Mouse (Mus musculus) midbrain, embryonic 16.5 days (tissue): ENCODE results near the gene Hist1h1c. TPM values are rescaled to one million over a fixed set of nuclear protein-coding genes. Genes with fewer than 3 reads are reported as not detected.

Source experiments
- ATAC-seq: fragments of 200-750 bp; cut with Nextera tagmentation; 2 replicates; pipeline ENCODE4 v1.8.0; 2017; ENCODE audit warnings: moderate TSS enrichment
- H3K27ac ChIP-seq: fragments of 300-500 bp; sonication (generic); 2 replicates; pipeline ENCODE4 v1.5.1; 2014; ENCODE audit warnings: mild to moderate bottlenecking, low read length, mixed read lengths
- H3K27me3 ChIP-seq: fragments of 300-500 bp; sonication (generic); 2 replicates; pipeline ENCODE4 v1.6.1; 2014; ENCODE audit warnings: low read depth, low read length, mixed read lengths; ENCODE audit not compliant: control insufficient read depth, insufficient read depth
- H3K36me3 ChIP-seq: fragments of 300-500 bp; sonication (generic); 2 replicates; pipeline ENCODE4 v1.6.1; 2014; ENCODE audit warnings: mild to moderate bottlenecking, low read length, moderate library complexity, mixed read lengths; ENCODE audit not compliant: control insufficient read depth, insufficient read depth
- H3K4me1 ChIP-seq: fragments of 300-500 bp; sonication (generic); 2 replicates; pipeline ENCODE4 v1.6.1; 2014; ENCODE audit warnings: mild to moderate bottlenecking, low read length, mixed read lengths; ENCODE audit not compliant: control insufficient read depth, insufficient read depth
- H3K4me2 ChIP-seq: fragments of 300-500 bp; sonication (generic); 2 replicates; pipeline ENCODE4 v1.6.1; 2014; ENCODE audit warnings: mild to moderate bottlenecking, low read length, mixed read lengths
- H3K4me3 ChIP-seq: fragments of 300-500 bp; sonication (generic); 2 replicates; pipeline ENCODE4 v1.5.1; 2014; ENCODE audit warnings: low read depth, mild to moderate bottlenecking, low read length, moderate library complexity, mixed read lengths
- H3K9ac ChIP-seq: fragments of 300-500 bp; sonication (generic); 2 replicates; pipeline ENCODE4 v1.6.1; 2014; ENCODE audit warnings: low read depth, low read length, mixed read lengths
- H3K9me3 ChIP-seq: fragments of 300-500 bp; sonication (generic); replicated peaks from 2 replicates; pipeline ENCODE4 v1.6.1; 2014; ENCODE audit warnings: mild to moderate bottlenecking, low read length, mixed read lengths; ENCODE audit not compliant: control insufficient read depth, poor library complexity, severe bottlenecking
- WGBS: fragments of 180-500 bp; shearing (Covaris S2); extraction: QIAGEN DNeasy Blood & Tissue Kit; methylation state at CpG from one replicate; pipeline ENCODE4 v1.1.7; 2014; 5-methylcytosine and 5-hydroxymethylcytosine counted together
- microRNA-seq: library from miRNA; unstranded; fragments of <30 nt; microRNA quantifications from one replicate; pipeline ENCODE4, GENCODE M21; 2017
- polyA plus RNA-seq: library from polyadenylated mRNA; unstranded; fragments of >200 nt; fragmentation: Nextera tagmentation; extraction: Ambion mirVana; gene quantifications from 2 replicates; pipeline ENCODE4 v1.2.1, GENCODE M21; 2015

Hist1h1c gene
- polyA plus RNA-seq, 1 experiment from 2014 or later, result 8.7 TPM

DNA sequence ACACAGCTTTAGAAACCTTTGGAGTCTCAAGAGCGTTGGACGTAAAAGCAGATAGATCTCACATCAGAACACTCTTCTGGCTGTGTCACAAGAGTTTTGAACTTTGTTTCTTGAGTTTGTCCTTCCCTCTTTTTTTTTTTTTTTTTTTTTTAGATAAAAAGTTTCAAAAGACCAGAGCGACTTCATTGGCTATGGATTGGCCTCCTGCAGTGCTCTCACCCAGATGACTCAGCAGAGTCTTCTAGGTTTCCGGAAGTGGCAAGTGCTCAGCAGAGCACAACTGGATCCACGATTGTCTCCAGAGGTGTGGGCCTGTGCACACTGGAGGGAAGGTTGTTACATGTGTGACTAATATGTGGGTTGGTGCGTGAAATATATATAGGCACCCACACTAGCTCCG is 39.7 kb downstream of the Hist1h1c start:
- H3K4me1 ChIP-seq, result no peaks in the 10 kb centered on the region
- no peaks in the 10 kb centered on the region for H3K36me3 ChIP-seq
- no peaks in the 10 kb centered on the region for H3K9me3 ChIP-seq
- 94% methylated on average over 7 of the region's 7 CpGs for WGBS
- H3K27me3 ChIP-seq, result no peaks in the 10 kb centered on the region
- no peak overlapping the region for H3K4me3 ChIP-seq
- H3K9ac ChIP-seq, result no peak overlapping the region
- no peak overlapping the region for H3K4me2 ChIP-seq
- H3K27ac ChIP-seq, result no peak overlapping the region
- ATAC-seq, result no peak

DNA sequence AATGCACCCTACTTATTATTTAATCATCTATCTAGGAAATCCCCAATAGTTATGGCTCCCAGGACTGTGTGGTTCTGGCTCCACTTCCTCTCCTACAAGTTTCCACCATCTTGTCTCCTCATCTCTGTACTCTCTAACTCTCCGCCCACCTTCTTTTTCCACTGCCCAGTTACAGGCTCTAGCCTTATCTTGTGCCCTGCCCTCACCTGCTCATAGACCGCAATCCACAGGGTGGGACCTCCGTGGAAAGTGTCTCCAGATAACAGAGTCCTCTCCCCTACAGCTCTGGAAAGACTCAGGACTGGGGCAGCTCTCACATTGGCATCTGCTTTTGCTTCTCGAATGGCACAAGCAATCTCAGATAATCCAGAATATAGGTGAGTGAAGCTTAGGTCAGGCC is 40.4 kb downstream of the Hist1h1c start:
- no peak for ATAC-seq
- Histone ChIP-seq H3K27ac (no peak overlapping the region), H3K9ac (no peak overlapping the region), H3K4me2 (no peak overlapping the region), H3K9me3 (no peaks in the 10 kb centered on the region), H3K36me3 (no peaks in the 10 kb centered on the region), H3K27me3 (no peaks in the 10 kb centered on the region), H3K4me1 (no peaks in the 10 kb centered on the region), H3K4me3 (no peak overlapping the region)
- WGBS, result 92% methylated on average over 4 of the region's 4 CpGs

Small RNA genes within 50 kb of the gene (microRNA-seq; reads per million reads assigned to microRNA genes)
- gene Gm44314 (not detected), gene Gm44484 (not detected)

Other genes starting within 250 kb of the Hist1h1c start
- 0.15 TPM in 1 of 2 replicates, not detected in the other for gene Btn2a2, start 250.0 kb upstream of the Hist1h1c start, polyA plus RNA-seq
- 1.5 and 3.0 TPM in 2 replicates for gene Hist1h4h, start 207.8 kb upstream of the Hist1h1c start, polyA plus RNA-seq
- gene Hist1h2af, start 204.9 kb upstream of the Hist1h1c start, polyA plus RNA-seq, result not detected in 2 replicates
- not detected in 2 replicates for gene Hist1h3g, start 203.4 kb upstream of the Hist1h1c start, polyA plus RNA-seq
- gene Hist1h2bh, start 195.4 kb upstream of the Hist1h1c start, polyA plus RNA-seq, result 0.27 TPM in 1 of 2 replicates, not detected in the other
- gene Hist1h3f, start 194.8 kb upstream of the Hist1h1c start, polyA plus RNA-seq, result not detected in 2 replicates
- gene Hist1h4f, start 187.2 kb upstream of the Hist1h1c start, polyA plus RNA-seq, result not detected in 2 replicates
- gene Hist1h1d, start 185.5 kb upstream of the Hist1h1c start, polyA plus RNA-seq, result 0.07 TPM in 1 of 2 replicates, not detected in the other
- gene Hist1h3e, start 176.4 kb upstream of the Hist1h1c start, polyA plus RNA-seq, result 1.0 and 1.4 TPM in 2 replicates
- gene Hist1h2ae, start 167.6 kb upstream of the Hist1h1c start, polyA plus RNA-seq, result 7.7 and 11.6 TPM in 2 replicates
- 0.36 and 0.86 TPM in 2 replicates for gene Hist1h2bg, start 167.4 kb upstream of the Hist1h1c start, polyA plus RNA-seq
- not detected in 2 replicates for gene Hist1h2bf, start 164.6 kb upstream of the Hist1h1c start, polyA plus RNA-seq
- gene Hist1h2ad, start 164.4 kb upstream of the Hist1h1c start, polyA plus RNA-seq, result not detected in 2 replicates
- 0.53 and 0.60 TPM in 2 replicates for gene Hist1h3d, start 163.0 kb upstream of the Hist1h1c start, polyA plus RNA-seq
- 21.8 and 27.6 TPM in 2 replicates for gene Hist1h4d, start 157.2 kb upstream of the Hist1h1c start, polyA plus RNA-seq
- gene Hist1h2be, start 117.7 kb upstream of the Hist1h1c start, polyA plus RNA-seq, result 1.0 and 1.4 TPM in 2 replicates
- gene Hist1h1e, start 116.2 kb upstream of the Hist1h1c start, polyA plus RNA-seq, result 3.3 and 4.4 TPM in 2 replicates
- 0.23 and 0.32 TPM in 2 replicates for gene Hist1h2ac, start 54.9 kb upstream of the Hist1h1c start, polyA plus RNA-seq
- 14.9 and 17.1 TPM in 2 replicates for gene Hist1h2bc, start 54.6 kb upstream of the Hist1h1c start, polyA plus RNA-seq
- not detected in 2 replicates for gene Hist1h1t, start 43.0 kb upstream of the Hist1h1c start, polyA plus RNA-seq
- 1.8 and 3.2 TPM in 2 replicates for gene Hist1h4c, start 40.4 kb upstream of the Hist1h1c start, polyA plus RNA-seq
- gene Hfe, start 28.0 kb upstream of the Hist1h1c start, polyA plus RNA-seq, result 2.8 and 3.8 TPM in 2 replicates
- gene Hist1h3c, start 6.8 kb downstream of the Hist1h1c start, polyA plus RNA-seq, result 0.76 TPM in 1 of 2 replicates, not detected in the other
- gene Hist1h2bb, start 7.9 kb downstream of the Hist1h1c start, polyA plus RNA-seq, result not detected in 2 replicates
- 1.1 and 6.2 TPM in 2 replicates for gene Hist1h2ab, start 12.3 kb downstream of the Hist1h1c start, polyA plus RNA-seq
- 0.89 and 1.1 TPM in 2 replicates for gene Hist1h3b, start 13.5 kb downstream of the Hist1h1c start, polyA plus RNA-seq
- gene Hist1h4b, start 18.2 kb downstream of the Hist1h1c start, polyA plus RNA-seq, result 0.98 and 1.8 TPM in 2 replicates
- gene Hist1h4a, start 22.4 kb downstream of the Hist1h1c start, polyA plus RNA-seq, result 0.47 and 0.72 TPM in 2 replicates
- gene Hist1h3a, start 23.6 kb downstream of the Hist1h1c start, polyA plus RNA-seq, result 0.40 and 0.68 TPM in 2 replicates
- 0.30 TPM in 1 of 2 replicates, not detected in the other for gene Hist1h1a, start 24.9 kb downstream of the Hist1h1c start, polyA plus RNA-seq
- not detected in 2 replicates for gene Trim38, start 31.1 kb downstream of the Hist1h1c start, polyA plus RNA-seq
- gene Slc17a2, start 68.2 kb downstream of the Hist1h1c start, polyA plus RNA-seq, result not detected in 2 replicates
- gene Slc17a3, start 100.6 kb downstream of the Hist1h1c start, polyA plus RNA-seq, result not detected in 2 replicates
- gene Slc17a1, start 128.9 kb downstream of the Hist1h1c start, polyA plus RNA-seq, result not detected in 2 replicates
- not detected in 2 replicates for gene Slc17a4, start 176.2 kb downstream of the Hist1h1c start, polyA plus RNA-seq
- not detected in 2 replicates for gene Hist1h2ba, start 195.3 kb downstream of the Hist1h1c start, polyA plus RNA-seq
- not detected in 2 replicates for gene Hist1h2aa, start 195.7 kb downstream of the Hist1h1c start, polyA plus RNA-seq